Mouse (Mus musculus) 3134 (cell line): ENCODE data around the gene Enox1.

Source experiments
- DNase-seq: peaks from one replicate; pipeline ENCODE4 v3.0.0-alpha.2; 2011; ENCODE audit warnings: low spot score; ENCODE audit not compliant: insufficient read length; ENCODE audit errors: extremely low read depth

Gene Enox1

DNA sequence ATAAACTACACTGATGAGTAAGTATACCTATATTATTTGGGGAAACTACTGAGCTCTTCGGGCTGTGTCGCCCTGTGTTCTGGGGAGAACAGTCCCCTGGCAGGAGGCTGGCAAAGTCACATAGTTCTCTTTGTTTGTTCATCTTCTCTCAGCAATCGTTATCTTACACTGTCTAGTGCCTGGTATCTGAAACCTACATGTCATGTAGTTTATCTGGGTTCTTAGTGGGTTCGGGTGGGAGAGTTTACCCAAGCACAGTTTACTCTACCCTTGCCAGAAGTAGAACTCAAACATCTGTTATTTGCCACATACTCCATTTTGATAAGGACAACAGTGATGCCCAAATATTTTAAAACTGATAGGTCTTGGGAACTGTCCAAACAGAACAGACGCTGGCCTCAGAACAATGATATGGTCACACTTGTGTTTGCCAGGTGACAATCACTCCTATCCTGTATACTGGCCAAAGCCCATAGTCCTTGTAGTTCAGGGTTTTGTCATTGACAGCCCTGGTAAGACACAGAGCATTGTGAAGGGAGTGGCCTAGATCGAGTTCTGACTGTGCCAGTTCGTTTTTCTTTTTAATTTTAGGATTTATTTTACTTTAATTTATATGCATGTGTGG, 401.0 kb downstream of the Enox1 start:
- DNase-seq: no peak

GRCm38 (mm10) chr14:77558910-77559309, 402.3 kb downstream of the Enox1 start:
- no peak for DNase-seq

- DNase-seq: no peak
These were observed 403.2 kb downstream of the Enox1 start for GRCm38 (mm10) chr14:77559792-77560191.

- no peak for DNase-seq
These were observed 405.4 kb downstream of the Enox1 start for GRCm38 (mm10) chr14:77561808-77562583.

GRCm38 (mm10) chr14:77563922-77564321, 407.4 kb downstream of the Enox1 start:
- no peak for DNase-seq

GRCm38 (mm10) chr14:77567120-77567519, 410.6 kb downstream of the Enox1 start:
- DNase-seq: no peak

DNA sequence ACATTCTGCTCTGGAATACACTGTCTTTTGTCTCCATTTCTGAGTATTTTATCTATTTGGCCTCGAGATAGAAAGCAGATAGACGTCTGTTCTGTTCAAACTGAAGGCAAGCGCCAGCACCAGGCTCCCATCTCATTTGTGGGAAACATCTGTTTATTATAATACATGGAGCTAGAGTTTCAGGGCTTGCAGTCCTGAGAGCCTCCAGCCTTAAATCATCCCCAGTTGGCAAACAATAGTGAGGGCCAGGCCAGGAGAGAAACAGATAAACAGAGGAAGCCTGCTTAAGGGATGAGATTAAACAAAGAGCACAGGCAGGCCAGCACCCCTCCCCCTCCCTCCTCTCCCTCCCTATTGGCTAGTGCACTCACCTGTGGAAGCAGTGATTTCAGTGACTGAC, 417.9 kb downstream of the Enox1 start:
- DNase-seq: no peak

DNA sequence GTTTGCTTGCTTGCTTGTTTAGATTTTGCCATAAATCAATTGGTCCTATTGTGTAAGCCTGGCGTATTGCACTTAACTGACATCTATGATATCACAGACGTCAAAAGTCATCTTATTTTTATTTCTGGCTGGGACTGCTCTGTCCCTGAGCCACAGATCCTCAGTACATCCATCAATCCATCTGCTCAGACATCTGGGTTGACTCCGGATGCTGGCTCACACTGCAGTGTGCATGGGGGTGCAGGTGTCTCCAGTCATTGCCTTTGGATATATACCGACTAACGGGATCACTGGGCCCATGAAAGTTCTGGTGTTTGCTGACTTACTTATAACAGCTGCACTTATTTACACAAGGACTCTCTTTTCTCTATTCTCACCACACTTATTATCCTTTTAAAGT, 419.8 kb downstream of the Enox1 start:
- DNase-seq: no peak

DNA sequence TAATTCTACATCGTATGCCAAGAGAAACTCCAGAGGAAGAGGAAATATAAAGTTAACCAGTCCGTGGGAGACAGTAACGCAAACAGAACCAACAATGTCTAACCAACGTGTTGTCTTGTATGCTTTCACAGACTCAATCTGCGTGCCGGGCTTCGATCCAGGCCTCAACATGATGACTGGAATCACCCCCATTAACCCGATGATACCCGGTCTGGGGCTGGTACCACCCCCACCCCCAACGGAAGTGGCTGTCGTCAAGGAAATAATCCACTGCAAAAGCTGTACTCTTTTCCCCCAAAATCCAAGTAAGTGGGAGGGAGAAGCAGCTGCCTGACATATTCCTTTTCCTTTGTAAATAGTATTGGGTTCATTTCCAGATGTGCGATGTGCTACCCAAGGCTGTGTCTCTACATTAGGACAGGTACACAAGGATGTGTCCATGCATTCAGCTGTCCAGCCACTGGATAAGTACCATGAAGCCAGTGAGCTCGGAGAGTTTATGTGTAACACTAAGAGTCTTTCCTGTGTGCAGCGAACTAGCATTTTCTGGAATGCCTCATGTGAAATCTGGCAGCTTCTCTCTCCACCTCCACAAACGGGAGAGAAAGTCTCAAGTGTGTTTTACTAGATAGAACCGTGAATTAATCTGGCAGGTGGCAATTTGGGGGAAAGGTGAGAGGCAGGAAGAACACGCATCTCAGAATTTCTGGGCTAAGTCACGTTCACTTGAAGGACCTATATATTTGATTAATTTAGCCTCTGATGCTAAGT, 421.1 kb downstream of the Enox1 start:
- no peak for DNase-seq

GRCm38 (mm10) chr14:77578355-77578754, 421.8 kb downstream of the Enox1 start:
- no peak for DNase-seq

- DNase-seq: no peak
These were observed 423.8 kb downstream of the Enox1 start for GRCm38 (mm10) chr14:77580106-77580936.

GRCm38 (mm10) chr14:77580937-77581270, 424.3 kb downstream of the Enox1 start:
- no peak for DNase-seq

DNA sequence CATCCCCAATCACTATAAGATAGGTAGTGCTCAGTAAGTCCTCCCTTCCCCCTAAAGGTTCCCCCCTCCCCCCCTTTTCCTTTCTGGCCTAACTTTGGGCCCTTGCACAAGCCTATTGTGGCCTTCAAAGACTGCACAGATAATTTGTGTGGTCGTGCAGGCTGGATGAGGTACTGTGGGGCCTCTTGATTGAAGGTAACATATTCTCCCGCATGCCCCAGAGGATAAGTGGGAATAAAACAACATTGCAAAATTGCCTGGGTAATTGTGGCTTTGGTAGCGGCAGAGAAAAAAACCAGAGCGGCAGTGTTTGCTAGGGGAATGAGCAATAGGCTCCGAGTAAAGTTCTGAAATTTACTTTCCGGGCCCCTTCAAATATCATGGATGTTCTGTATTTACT, 425.1 kb downstream of the Enox1 start:
- no peak for DNase-seq

GRCm38 (mm10) chr14:77584426-77584825, 427.9 kb downstream of the Enox1 start:
- DNase-seq: no peak

DNA sequence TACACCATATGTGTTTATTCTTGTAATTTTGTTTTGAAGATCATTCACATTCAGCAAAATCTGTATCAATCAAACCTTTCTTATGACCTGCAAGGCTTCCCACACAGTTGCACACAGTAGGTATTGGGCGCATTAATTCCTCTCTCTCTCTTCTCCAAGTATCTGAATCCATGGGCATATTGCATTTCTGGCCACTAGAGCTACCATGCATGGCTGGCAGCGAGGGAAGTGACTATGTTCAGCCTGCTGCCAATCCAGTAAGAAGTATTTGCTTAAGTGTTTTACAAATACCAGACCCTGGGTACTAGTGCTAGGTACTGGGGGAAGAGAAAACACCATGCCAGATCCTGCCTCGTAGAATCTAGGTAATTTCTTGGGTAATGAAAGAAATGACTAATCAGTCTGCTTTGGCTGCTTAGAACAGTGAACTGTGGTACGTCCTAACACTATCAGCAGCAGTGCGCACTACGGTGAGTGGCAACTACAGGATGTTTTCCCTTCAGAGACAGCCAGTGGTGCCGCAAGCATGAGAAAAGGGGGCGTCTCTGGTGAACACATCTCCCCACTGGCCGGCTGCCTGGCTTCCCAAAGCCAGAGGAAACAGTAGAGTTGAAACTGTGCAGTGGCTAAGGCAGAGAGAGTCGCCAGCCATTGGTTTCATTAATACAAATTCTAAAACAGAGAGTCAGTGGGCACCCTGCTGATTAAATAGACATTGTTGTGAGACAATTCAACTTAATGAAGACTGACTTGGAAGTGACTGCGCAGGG, 428.7 kb downstream of the Enox1 start:
- no peak for DNase-seq

- DNase-seq: no peak
These were observed 429.5 kb downstream of the Enox1 start for GRCm38 (mm10) chr14:77586033-77586432.

DNA sequence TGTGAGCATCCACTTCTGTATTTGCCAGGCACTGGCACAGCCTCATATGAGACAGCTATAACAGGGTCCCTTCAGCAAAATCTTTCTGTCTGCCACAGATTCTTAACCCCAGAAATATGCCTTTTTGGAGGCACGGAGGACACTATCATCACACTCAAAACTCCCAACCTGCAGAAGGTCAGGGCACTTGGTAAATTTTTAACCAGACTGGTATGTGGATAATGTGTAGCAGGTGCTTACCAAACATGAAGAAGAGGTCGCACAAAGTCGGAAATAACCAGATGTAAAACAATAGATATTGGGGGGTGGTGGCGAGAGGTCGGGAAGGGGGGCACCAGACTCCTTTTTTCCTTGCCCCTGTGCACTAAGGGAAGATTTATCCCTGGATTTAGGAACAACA, 430.6 kb downstream of the Enox1 start:
- DNase-seq: no peak

- no peak for DNase-seq
These were observed 436.7 kb downstream of the Enox1 start for GRCm38 (mm10) chr14:77593136-77593838.
